Mouse (Mus musculus) heart, postnatal 10 days (tissue): Measurements from ENCODE around the gene Vmn1r200. TPM values are rescaled to one million over a fixed set of nuclear protein-coding genes. Genes with fewer than 3 reads are reported as not detected.
A peak's percentile ranks its signal among the peaks of the same experiment; 100 is the strongest.
"Not testable (repeated sequence)": the region's sequence is repeated elsewhere in the genome, so short reads cannot be mapped to it uniquely, and the experiment has no call there.

Experiments used
- DNase-seq, 2 experiments: peaks; one replicate each; pipeline ENCODE4 v3.0.0; 2021
- intact Hi-C: fragments of 180-260 bp; cut with DNase I; formaldehyde crosslinking; loops from one replicate; pipeline ENCODE4 v1.15.1; 2025
- total RNA-seq, 2 experiments: library from RNA; stranded (reverse); gene quantifications; 2 replicates each; pipeline ENCODE4 v1.2.3; 2021

Vmn1r200 gene
- total RNA-seq, result not detected

DNA sequence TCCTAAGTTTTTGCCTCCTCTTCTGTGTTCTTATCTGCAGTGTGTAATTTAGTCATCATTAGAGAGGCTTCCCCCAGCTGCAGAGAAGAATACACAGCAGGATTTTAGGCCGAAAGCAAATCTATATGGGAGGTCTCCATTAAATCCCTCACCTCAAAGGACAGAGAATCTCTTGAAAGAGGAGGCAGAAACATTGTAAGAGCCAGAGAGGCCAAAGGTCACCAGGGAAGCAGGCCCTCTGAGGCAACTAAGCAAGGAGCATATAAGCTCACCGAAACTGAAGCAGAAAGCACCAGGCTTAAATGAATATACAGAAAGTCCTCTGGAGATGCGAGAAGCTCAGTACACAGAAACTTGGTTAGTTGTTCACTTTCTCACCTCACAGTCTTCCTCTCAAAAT lies at the start of gene Vmn1r200:
Gene Vmn1r200, plus strand, starts transcription at position 301 of the 400 bp plus-strand sequence.
- no peak for DNase-seq
- intact Hi-C loops, result no loop called here

- intact Hi-C loops, result no loop called here
- DNase-seq, result no peak
Measured at GRCm38 (mm10) chr13:22350064-22350463, 40.1 kb upstream of the Vmn1r200 start, which contains the start of gene Vmn1r198. Gene Vmn1r198 (plus strand): TSS chr13:22350364.

DNA sequence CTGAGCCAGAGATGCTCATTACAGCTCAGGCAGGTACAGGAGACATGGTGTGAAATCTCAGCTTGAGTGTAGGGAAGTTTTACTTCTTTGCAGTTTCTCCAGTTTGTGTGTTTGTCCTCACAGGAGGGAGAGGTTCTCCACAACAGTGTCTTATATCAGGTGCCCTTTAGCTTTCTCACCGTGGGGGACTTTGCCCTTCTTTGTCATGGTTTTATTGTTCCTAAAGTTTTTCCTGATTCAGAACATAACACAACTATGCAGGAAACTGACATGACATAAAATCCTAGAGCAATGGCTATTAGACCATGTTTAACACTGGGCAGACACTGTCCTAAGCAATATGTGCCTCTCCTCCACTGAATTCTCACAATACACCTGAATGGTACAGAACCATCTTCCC lies 39.4 kb upstream of the Vmn1r200 start:
- no peak for DNase-seq
- intact Hi-C loops, result no loop called here

DNA sequence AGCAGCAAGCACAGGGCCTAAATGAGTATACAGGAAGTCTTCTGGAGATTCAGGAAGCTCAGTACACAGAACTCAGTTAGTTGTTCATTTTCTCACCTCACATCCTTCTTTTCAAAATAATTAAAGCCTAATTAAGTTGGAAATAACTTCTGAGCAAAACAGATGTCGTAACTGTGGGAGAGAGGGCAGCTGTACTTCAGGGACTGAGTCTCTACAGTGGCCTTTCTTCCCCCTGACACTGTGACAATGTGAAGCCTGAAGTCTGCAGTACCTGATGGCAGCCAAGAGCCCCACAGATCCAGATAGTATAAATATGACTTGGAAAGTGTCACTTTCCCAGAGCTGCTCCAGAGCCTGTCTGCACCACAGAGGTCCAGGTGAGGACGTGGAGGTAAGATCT lies 10.7 kb upstream of the Vmn1r200 start, which contains the start of gene Vmn1r199:
Gene Vmn1r199, plus strand, starts transcription at position 301 of the 400 bp plus-strand sequence.
- DNase-seq, result no peak
- intact Hi-C loops, result no loop called here

DNA sequence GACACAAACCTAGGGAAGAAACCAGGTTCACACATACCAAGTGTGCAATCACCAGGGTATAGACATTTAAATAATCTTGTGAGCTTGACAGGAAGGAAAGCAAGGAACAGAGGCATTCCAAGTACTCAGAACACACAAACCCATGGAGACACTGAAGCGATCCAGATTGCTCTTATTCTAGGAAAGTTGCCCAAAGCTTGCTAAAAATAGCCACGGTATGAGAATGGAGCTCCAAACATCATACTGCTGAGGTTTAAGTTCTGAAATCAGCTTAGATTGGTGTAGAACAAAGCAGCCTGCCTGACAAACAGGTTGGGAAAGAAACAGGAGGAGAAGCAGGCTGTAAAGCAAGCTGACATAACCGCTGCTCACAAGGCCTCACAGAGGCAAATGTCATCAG lies 9.0 kb upstream of the Vmn1r200 start:
- intact Hi-C loops, result not testable (repeated sequence)

GRCm38 (mm10) chr13:22383401-22383800 lies 6.8 kb upstream of the Vmn1r200 start:
- intact Hi-C loops, result no loop called here
- DNase-seq, result no peak

More for the DNA sequence above, 9.0 kb upstream of the Vmn1r200 start:
- DNase-seq, result peak; percentile 50 to 62

GRCm38 (mm10) chr13:22387050-22387449 lies 3.1 kb upstream of the Vmn1r200 start:
- no peak for DNase-seq

DNA sequence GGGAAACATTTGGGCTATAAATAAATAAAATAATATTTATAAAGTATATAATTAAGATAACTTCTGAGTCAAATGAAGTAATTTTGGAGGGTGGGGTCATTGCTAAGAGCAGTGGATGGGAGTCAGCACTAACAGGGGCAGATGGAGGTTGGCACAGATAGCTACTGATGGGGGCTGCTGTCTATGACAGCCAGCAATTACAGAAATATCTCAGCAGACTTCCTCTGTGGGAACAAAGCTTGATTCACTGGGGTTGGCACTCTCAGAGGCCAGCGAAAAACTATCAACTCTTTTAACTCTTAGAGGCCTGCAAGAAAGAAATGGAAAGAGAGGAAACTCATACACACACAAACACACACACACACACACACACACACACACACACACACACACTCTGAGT lies 12.8 kb downstream of the Vmn1r200 start:
- intact Hi-C loops, result no loop called here
- DNase-seq, result no peak

More at GRCm38 (mm10) chr13:22387050-22387449, 3.1 kb upstream of the Vmn1r200 start:
- intact Hi-C loops, result no loop called here

Other genes with a start within 250 kb of the Vmn1r200 start
- gene Vmn1r191, start 206.4 kb upstream of the Vmn1r200 start, total RNA-seq, result not detected
- not detected for gene Vmn1r192, start 199.2 kb upstream of the Vmn1r200 start, total RNA-seq
- gene Vmn1r193, start 167.2 kb upstream of the Vmn1r200 start, total RNA-seq, result not detected
- not detected for gene Vmn1r194, start 146.2 kb upstream of the Vmn1r200 start, total RNA-seq
- gene Vmn1r195, start 119.9 kb upstream of the Vmn1r200 start, total RNA-seq, result not detected
- gene Vmn1r196, start 100.5 kb upstream of the Vmn1r200 start, total RNA-seq, result not detected
- not detected for gene Vmn1r197, start 65.8 kb upstream of the Vmn1r200 start, total RNA-seq
- not detected for gene Vmn1r198, start 40.0 kb upstream of the Vmn1r200 start, total RNA-seq
- not detected for gene Vmn1r199, start 10.6 kb upstream of the Vmn1r200 start, total RNA-seq
- not detected for gene Vmn1r201, start 81.5 kb downstream of the Vmn1r200 start, total RNA-seq
- not detected for gene Vmn1r202, start 115.0 kb downstream of the Vmn1r200 start, total RNA-seq
- not detected for gene Vmn1r203, start 127.7 kb downstream of the Vmn1r200 start, total RNA-seq
- not detected for gene Vmn1r204, start 162.8 kb downstream of the Vmn1r200 start, total RNA-seq
- not detected for gene Vmn1r205, start 202.6 kb downstream of the Vmn1r200 start, total RNA-seq
- not detected for gene Vmn1r206, start 233.9 kb downstream of the Vmn1r200 start, total RNA-seq